Mouse (Mus musculus) left cerebral cortex, postnatal 14 days (tissue): ENCODE measurements around the gene Fads3. TPM values are rescaled to one million over a fixed set of nuclear protein-coding genes. Genes with fewer than 3 reads are reported as not detected.

Source experiments
- DNase-seq, 2 experiments: peaks; one replicate each; pipeline ENCODE4 v3.0.0; 2021 to 2022; ENCODE audit warnings: low spot score in 2 of 2, mixed read lengths in 1 of 2
- intact Hi-C: fragments of 180-260 bp; cut with DNase I; formaldehyde crosslinking; loops from one replicate; pipeline ENCODE4 v1.15.1; 2025
- total RNA-seq, 2 experiments: library from RNA; stranded (reverse); gene quantifications; 2 replicates each; pipeline ENCODE4 v1.2.3; 2021

The Fads3 gene
- total RNA-seq, 2 experiments from 2014 or later, result 35.0 to 36.6 TPM

DNA sequence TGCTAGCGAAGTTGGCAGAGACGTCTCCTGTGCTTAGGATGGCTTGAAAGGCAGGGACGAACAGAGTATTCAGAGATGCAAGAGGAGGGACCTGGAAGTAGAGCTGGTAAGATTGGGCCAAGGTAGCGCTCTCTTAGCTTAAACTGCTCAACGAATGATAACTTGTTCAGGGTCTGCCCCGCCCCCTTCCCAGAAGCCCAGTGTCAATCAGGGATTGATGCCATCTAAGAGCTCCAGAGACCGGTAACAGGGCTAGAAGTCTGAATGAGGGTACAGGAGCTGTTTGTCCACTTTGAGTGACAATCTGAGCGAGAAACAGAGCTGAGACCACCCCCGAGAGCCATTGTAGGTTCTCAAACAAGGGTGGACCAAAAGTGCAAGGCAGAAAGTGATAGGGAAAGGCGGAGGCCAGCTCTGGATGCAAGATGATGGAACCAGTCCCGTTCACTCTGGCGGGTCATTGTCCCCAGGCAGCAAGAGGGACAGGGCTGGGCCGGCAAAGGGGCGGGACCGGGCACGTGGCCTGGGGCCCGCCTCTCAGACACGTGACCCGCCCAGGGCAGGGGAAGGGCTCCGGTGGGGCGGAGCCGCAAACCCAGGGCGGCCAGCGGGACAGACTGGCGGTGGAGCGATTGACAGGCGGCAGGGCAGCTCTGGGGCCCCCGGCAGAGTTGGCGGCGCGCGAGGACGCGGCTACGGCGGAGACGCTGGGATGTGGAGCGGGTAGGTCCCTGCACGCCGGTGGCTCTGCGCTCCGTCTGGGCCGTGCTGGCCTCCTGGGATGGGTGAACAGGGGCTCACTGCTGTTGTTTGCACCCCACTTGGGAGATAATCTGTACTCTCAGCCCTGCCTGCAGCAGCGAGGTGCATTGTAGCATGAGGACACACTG is 23.5 kb upstream of the Fads3 start:
- intact Hi-C loops, result no loop called here
- peak; percentile 69 to 79 for DNase-seq

DNA sequence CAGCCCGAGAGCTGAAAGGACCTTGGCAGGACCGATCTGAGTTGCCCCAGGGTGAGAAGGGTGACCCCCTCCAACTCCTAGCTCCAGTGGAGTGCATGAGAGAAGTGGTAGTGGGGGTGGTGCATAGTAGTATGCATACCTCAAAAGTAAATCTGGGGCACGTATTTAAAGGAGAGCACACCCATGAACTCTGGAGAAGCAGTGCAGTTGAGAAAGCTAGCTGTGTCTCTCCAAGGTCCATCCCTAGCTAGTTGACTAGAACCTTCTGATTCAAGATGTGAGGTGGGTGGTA is 22.9 kb upstream of the Fads3 start:
- intact Hi-C loops, result no loop called here
- no peak for DNase-seq

DNA sequence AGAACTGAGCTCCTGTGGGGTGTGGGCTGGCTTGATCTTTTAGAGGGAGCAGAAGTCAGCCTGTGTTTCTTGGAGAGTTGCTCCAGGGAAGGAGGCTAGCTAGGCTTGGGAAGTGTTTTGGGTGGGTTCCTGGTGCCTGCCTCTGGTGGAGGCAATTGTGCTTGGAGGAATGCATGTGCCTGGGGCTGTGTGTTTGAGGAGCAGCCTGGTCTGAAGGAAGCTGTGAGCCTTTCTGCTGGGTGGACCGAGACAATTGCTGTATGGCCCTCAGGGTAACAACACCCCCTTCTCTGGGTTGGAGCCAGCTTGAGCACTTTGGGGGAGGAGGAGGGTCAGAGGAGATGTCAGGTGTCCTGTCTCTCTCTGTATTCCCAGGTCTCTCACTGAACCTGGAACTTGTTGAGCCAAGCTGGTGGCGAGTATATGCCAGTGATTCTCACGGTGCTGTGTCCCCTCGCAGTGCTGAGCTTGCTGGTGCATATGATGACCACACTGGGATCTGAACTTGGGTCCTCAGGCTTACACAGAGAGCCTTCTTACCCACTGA is 22.1 kb upstream of the Fads3 start:
- intact Hi-C loops, result no loop called here
- no peak for DNase-seq

DNA sequence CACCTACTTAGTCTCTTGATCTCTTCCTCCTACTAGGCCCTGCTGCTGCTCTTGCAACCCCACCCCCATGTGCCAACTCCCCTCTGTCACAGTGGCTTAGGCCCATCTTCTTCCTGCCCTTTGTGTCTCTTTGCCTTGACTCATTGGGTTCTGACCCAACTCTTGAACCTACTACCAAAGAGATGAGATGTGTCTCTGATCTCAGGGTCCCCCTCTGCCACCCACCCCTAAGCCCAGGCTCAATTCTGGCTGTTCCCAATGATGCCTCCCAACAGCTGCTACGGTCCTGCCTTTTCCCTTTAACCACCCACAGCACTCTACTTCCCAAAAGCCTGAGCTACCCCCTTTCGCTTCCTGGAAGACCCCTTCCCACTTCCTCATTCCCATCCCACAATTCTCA is 19.4 kb upstream of the Fads3 start:
- DNase-seq, result no peak
- intact Hi-C loops, result loop anchor here (5.0 kb wide), 1 partner anchor 105 kb away; no protein-coding TSS in a partner anchor

DNA sequence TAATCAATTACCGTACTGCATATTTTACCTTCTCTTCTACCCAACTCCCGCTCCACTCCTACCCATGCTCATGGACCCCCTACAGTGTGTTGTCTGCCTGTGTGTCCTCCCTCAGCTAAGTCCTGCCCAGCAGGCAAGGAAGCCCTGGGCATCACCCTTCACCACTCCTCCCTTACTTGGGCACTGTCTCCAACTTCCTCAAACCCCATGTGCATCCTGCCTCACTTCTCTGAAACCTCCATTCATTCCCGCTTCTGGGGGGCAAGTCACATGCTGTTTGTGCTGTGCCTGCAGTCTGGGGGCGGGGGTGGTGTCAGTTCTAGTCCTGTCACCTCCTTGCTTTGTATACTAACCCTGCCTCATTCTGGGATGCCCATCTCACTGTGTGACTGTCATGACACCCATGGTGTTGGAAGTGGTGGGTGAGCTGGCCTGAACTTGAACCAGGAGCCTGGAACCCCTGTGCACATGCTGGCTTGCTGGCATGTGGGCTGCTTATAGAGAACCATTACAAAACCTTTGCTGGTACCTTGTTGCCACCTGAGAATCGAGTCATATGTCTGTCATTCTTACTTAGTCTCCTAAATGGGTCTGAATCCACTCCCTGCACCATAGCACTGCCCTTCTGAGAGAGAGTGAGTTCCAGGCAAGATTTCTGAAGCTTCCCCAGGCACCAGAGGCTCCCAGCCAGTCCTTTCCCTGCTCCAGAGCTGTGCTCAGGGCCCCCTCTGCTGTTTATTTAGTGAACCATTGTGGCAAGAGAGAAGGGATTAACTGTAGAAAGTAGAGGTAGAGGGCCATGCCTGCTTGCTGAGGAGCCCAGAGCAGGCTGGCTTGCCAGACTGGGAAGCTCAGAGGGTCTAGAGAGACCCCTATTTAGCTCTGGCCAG is 18.7 kb upstream of the Fads3 start:
- intact Hi-C loops, result loop anchor here (5.0 kb wide), 1 partner anchor 105 kb away; no protein-coding TSS in a partner anchor

DNA sequence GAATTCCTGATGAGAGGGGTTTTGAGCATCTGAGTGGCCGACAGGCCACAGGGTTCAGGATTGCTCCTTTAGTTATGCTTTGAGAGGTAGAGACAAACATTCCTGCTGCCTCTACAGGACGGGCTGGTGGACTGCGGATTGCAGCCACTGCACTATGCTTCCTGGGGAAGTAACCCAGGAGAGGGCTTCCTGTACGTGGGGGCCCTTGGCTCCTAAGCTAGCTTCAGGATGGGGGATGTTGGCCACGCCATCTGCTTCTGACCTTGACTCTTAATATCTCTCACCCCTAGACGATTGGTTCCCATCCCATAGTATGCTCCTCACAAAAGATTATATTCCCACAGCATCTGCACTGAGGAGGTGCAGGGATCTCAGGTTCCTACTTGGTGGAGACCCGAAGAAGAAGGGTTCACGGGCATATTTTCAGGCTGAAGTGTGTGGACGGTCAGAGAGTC is 18.0 kb upstream of the Fads3 start:
- no peak for DNase-seq
- intact Hi-C loops, result loop anchor here (5.0 kb wide), 1 partner anchor 106 kb away; no protein-coding TSS in a partner anchor

More for the DNA sequence above, 18.7 kb upstream of the Fads3 start:
- peak; percentile 60 to 72 for DNase-seq

DNA sequence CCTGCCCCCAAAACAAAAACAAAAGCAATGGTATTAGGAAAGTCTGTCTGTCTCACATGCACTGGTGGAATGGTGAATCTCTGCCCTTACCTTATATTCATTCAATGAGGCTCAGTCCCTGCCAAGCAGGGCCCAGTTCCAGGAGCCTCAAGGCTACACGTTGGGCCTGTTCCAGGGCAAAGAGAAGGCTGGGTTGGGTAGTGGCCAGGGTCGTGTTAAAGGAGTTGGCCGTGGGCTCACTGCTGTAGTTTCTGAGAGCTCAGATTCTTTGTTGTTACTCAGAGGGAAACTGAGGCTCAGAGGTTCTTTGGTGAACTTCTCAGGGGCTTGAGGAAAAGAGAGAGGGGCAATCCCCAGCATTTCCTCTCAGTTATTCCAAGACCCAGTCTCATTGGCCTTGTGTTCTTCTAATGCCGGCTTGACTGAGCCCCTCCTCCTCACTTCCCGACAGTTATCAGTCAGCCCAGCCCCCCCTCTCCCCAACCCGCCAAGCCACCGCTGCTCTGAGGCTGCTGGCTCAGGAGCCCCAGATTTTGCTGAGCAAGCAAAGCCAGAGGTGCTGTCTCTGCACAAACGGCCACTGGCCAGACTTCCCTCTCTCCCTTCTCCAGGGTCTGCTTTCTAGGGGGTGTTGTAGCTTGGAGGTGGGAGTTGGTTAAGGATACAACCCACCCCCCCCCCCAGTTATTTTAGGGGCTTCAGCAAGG is 16.0 kb upstream of the Fads3 start:
- intact Hi-C loops, result no loop called here
- peak; percentile 49 to 55 for DNase-seq

DNA sequence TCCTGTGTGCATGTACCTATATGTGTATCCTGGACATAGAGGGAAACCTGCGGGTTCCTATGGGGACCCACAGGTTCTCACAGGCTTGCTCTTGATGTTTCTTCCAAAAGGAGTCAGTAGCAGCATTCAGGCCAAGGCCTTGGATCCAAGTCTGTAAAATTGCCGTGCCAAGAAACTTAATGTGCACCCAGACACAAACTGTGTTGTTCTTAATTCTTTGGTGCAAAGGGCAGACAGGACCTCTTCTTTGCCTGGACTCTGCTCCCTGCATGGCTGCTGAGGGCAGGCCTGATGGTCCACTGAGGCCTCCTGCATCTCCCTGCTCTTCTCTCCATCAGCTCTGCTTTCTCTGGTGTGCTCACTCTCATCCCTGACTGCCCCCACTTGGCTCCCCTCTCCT is 11.6 kb upstream of the Fads3 start:
- no peak for DNase-seq
- intact Hi-C loops, result no loop called here

DNA sequence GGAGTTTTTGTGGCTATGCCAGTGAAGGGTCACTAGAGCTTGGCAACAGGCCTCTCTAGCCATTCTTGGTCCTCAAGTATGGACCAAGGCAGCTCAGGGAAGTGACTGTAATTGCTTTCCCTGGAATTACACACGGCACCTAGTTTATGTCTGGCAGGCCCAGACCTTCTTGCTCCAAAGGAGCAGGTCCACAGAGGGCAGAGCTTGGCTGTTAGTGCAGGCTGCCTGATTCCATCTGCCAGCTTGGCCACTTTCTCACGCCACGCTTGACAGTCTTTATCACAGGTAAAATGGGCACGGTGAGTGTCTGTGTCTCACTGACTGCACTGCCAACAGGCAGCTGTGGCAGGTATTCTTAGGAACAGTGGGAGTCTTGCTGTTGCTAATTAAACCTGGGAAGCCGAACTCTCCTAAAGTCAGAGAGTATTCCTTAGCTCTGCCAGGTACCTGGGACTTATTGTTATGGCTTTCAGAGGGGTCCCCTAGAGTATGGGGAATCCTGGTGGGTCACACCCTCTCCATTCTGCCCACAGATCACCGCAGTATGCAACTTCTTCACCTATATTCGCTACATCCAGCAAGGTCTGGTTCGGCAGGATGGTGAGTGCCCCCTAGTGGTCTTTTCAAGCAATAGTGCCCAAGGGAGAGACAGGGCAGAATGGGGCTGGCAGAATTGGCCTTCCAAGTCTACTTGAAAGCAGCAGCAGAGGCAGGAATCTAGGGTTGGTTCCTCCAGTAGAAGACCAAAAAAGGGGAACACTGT is 8.0 kb upstream of the Fads3 start:
- intact Hi-C loops, result no loop called here
- DNase-seq, result peak; percentile 69 to 70

DNA sequence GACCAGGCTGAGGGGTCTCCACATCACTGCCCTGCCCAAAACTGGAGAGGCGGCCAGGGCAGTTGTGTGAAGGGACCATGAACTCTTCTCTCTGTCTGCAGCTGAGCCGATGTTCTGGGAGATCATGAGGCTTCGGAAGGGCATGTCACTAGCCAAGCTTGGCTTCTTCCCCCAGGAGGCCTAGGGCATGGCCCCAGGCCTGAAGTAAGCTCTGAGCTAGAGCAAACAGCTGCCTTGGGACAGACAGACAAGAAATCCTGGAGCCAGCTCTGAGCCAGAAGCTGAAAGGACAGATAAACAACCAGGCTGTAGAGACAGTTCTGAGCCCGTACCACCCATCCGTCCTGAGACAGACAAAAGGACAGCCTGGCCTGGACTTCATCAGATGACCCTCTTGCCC is 7.0 kb upstream of the Fads3 start:
- no peak for DNase-seq
- intact Hi-C loops, result loop anchor here (2.0 kb wide), 1 partner anchor 34 kb away; the partner anchor contains the start of genes Best1 and Rab3il1

DNA sequence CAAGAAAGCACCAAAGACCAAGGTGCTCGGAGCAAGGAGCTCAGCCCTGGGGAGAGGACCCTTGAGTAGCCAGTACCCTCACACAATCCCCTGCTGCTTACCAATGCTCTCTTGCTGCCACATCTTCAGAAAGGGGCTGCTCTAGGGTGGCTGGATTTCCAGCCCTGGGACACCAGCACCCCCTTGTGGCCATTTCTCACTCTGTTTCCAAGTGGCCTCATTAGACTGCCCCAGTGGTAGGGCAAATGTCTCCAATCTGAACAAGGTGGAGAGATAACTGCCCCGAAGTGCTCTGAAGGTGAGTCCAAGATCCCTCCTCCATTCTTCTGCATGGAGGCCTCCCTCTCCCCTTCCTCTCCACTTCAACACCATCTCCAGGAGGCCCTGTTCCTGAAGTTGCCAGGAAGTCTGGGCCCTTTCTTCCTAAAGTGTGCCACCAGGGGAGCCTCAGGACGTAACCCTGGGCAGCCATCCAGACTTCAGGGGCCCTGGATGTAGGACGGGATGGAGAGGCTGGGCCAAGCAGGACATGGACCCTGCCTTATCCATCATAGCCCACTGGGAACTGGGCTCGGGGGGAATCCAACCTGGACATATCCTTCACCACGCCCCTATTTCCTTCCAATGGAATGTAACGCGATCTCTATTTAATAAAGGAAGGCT is 6.5 kb upstream of the Fads3 start:
- peak; percentile 73 to 83 for DNase-seq
- intact Hi-C loops, result loop anchor here (2.0 kb wide), 1 partner anchor 34 kb away; the partner anchor contains the start of genes Best1 and Rab3il1

DNA sequence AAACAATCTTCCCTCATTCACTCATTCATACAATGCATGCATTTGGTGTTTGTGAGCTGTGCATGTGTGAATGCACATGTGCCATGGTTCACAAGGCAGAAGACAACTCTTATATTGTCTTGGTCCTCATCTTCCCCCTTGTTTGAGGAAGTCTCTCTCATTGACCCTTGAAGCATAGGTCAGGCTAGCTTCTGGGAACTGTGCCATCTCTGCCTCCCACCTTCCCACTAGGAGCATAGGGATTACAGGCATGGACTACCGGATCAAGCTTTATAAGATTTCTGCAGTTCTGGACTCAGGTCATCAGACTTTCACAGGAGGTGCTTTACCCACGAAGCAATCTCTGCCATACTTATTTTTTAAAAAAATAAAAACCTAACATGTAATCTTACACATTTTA is 3.8 kb upstream of the Fads3 start:
- intact Hi-C loops, result no loop called here

DNA sequence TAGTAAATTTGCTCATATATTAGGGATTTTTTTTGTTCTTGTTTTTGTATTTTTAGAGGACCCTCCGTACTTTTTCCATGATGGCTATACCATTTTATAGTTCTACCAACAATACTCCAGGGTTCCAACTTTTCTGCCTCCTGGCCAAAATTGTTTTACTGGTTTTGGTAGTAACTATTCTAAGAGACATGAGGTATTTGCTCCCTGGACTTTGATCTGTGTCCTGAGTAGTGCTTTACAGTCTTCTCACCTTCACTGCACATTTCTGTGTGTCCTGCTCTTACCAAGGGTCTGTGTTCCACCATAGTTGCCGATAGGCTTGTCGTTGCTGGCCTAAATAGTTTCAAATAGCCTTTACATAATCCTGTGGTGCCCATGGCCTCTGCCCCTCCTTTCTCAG is 3.0 kb upstream of the Fads3 start:
- no peak for DNase-seq
- intact Hi-C loops, result no loop called here

More for the DNA sequence above, 3.8 kb upstream of the Fads3 start:
- DNase-seq, result no peak

DNA sequence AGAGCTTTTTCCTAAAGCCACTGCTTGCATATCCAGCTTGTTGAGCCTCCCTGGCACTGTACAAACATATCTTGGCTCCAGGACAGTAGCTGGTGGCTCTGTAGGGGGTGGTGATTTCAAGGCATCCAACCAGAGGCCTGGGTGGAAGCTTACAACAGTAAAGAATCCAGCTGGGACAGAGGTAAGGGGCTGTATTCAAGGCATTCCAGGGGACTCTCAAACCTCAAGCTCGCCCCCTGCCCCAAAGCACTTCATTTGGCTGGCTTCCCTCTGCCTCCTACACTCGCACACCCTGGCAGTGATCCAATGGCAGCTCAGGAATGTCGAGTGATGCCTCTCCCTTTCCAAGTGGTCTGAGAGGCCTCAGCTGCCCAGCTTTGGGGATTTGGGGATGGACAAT is 2.5 kb upstream of the Fads3 start:
- intact Hi-C loops, result no loop called here
- no peak for DNase-seq

DNA sequence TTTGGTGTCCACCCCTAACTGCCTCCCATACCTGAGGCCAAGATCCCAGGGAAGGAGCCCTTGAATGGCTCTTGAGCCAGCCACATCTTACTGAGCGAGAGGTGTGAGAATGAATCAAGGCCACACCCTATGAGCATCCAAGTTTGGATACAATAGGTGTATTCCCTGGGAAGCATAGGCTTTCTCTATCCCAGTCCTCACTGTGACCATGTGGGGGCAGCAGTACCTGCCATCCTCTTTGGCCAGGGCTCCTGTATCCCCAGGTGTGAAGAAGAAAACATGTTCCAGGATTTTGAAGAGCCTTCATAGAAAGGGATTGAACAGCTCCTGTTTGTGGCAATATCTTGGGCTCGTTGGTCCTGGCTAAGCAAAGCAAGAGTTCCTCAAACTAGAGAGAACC is 1.8 kb upstream of the Fads3 start:
- DNase-seq, result no peak
- intact Hi-C loops, result no loop called here

DNA sequence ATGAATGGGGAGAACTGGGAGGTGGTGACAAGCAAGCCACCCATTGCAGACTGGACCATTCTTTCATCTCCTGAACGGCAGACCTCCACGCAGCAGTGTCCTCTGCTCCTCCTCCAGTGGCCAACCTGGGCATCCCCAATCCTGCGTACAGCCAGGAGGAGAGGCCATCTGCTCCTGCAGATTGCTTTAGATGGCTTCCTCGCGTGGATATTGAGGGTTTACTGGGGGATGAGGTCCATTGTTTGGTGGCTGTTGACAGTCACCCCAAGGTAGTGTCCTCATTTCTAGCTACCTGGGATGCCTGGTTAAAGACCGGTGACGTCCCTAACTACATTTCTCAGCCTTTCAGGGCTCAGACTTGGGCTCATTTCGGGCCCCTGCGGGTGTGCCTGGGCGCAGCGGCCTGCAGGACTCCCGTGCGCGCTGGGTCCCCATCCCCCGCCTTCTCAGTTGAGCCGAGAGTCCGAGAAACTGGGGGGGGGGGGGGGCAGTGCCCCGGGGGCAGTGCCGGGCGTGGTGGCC is 442 bp upstream of the Fads3 start:
- DNase-seq, result no peak
- intact Hi-C loops, result no loop called here

DNA sequence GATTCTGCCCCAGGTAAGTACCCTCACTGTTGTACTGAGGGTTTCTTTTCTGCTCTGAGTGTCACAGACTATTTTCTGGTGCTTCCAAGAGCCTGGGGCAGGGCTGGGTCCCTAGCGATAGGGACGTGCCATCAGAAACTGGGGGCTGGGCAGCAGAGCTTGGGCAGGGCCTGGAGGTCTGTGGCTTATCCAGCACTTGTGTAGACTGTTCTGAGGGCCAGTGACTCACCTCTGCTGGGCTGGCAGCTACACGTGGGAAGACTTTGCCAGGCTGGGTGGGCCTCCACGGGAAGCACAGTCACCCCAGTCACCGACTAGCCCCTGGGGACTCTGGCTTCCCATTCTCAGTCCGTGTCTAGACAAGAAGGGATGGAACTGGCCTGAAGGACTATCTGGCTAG is 863 bp downstream of the Fads3 start:
- no peak for DNase-seq
- intact Hi-C loops, result no loop called here

DNA sequence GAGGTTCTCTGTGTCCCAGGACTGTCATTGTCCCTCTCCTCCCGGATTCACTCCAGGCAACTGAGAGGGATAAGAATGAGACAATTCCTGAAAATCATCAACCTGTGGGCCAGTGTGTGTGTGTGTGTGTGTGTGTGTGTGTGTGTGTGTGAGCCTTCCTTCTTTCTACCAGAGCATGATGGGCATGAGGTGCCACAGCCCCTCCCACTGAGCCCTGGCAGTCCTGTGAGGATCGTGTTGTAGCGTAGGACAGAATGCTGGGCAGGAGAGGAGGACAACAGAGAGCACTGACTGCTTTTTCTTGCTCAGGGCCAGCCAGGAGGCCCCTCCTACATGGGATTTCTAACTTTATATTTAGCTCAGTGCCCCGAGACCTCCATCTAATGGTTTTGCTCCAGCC is 1.4 kb downstream of the Fads3 start:
- no peak for DNase-seq
- intact Hi-C loops, result no loop called here
